Mouse (Mus musculus) liver, embryonic 14.5 days (tissue): Measurements from ENCODE around the gene Npcd.

Source experiments
- CTCF ChIP-seq: IDR thresholded peaks from 2 replicates; pipeline ENCODE4 v1.5.1; 2016; ENCODE audit warnings: antibody characterized with exemption, low read depth, control low read depth
- EP300 ChIP-seq: IDR thresholded peaks from 2 replicates; pipeline ENCODE4 v1.6.1; 2016; ENCODE audit warnings: antibody characterized with exemption, low read depth

- TF ChIP-seq EP300 (no peak), CTCF (peak; percentile 45)
Measured at GRCm38 (mm10) chr15:79818325-79818724, 15.7 kb downstream of the Npcd start.
